Mouse (Mus musculus): ENCODE data around the gene Gm10352. TPM values are rescaled to one million over a fixed set of nuclear protein-coding genes. Genes with fewer than 3 reads are reported as not detected.

Gene Gm10352
- polyA plus RNA-seq (2017; shearing (Covaris generic)), result not detected

GRCm38 (mm10) chrY:2900689-2901088, at the start of gene Gm10352:
Gene Gm10352 (plus strand): TSS chrY:2900989.

GRCm38 (mm10) chrY:2932282-2932681, 31.5 kb downstream of the Gm10352 start, which contains the start of gene Gm29289:
Gene Gm29289 (plus strand): TSS chrY:2932582.

Other genes starting within 250 kb of the Gm10352 start
- not detected for gene Sry, start 237.3 kb upstream of the Gm10352 start, polyA plus RNA-seq (2017; shearing (Covaris generic))
- gene H2al2b, start 180.3 kb upstream of the Gm10352 start, polyA plus RNA-seq (2017; shearing (Covaris generic)), result not detected
- not detected for gene Gm4064, start 104.8 kb upstream of the Gm10352 start, polyA plus RNA-seq (2017; shearing (Covaris generic))
- not detected for gene Rbmy, start 70.3 kb upstream of the Gm10352 start, polyA plus RNA-seq (2017; shearing (Covaris generic))
- not detected for gene Gm10256, start 70.3 kb upstream of the Gm10352 start, polyA plus RNA-seq (2017; shearing (Covaris generic))
- not detected for gene Gm29289, start 31.6 kb downstream of the Gm10352 start, polyA plus RNA-seq (2017; shearing (Covaris generic))